Mouse (Mus musculus) left cerebral cortex, postnatal 14 days (tissue): ENCODE data around the gene Dlk1. TPM values are rescaled to one million over a fixed set of nuclear protein-coding genes. Genes with fewer than 3 reads are reported as not detected.
"Not testable (repeated sequence)": the region's sequence is repeated elsewhere in the genome, so short reads cannot be mapped to it uniquely, and the experiment has no call there.

ENCODE experiments used
- DNase-seq, 2 experiments: peaks; one replicate each; pipeline ENCODE4 v3.0.0; 2021 to 2022; ENCODE audit warnings: low spot score in 2 of 2, mixed read lengths in 1 of 2
- intact Hi-C: fragments of 180-260 bp; cut with DNase I; formaldehyde crosslinking; loops from one replicate; pipeline ENCODE4 v1.15.1; 2025
- total RNA-seq, 2 experiments: library from RNA; stranded (reverse); gene quantifications; 2 replicates each; pipeline ENCODE4 v1.2.3; 2021

Dlk1 gene
- total RNA-seq, 2 experiments from 2014 or later, result 1.2 to 5.0 TPM

DNA sequence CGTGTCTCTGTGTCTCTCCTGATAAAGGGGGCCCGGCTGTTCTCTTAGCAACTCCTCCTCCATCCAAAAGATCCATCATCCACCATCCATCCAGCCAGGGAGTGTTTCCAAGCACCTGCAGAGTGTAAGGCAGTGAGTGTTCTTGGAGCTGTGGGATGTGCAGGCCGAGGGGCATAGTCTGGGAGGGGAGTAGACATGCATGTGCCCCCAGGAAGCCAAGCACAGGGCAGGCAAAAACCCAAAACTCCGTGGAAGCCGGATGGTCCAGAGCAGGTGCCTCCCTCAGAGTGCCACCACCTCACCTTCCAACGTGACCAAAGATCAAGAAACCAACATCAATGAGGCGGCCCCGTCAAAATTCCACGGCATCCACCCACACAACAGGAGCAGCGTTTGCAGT lies 10.0 kb downstream of the Dlk1 start:
- DNase-seq, result no peak
- intact Hi-C loops, result no loop called here

DNA sequence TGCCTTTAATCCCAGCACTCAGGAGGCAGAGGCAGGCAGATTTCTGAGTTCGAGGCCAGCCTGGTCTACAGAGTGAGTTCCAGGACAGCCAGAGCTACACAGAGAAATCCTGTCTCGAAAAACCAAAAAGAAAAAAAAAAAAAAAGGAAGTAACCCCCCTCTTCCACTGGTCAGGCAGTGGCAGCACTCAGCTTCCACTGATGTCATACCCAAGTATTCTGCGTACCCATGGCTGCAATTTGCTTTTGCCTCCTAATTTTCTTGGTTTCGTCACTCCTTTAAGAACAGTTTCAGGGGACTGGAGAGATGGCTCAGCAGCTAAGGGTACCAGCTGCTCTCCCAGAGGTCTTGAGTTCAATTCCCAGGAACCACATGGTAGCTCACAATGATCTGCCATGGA lies 14.8 kb downstream of the Dlk1 start:
- DNase-seq, intact Hi-C loops: not testable (repeated sequence)

DNA sequence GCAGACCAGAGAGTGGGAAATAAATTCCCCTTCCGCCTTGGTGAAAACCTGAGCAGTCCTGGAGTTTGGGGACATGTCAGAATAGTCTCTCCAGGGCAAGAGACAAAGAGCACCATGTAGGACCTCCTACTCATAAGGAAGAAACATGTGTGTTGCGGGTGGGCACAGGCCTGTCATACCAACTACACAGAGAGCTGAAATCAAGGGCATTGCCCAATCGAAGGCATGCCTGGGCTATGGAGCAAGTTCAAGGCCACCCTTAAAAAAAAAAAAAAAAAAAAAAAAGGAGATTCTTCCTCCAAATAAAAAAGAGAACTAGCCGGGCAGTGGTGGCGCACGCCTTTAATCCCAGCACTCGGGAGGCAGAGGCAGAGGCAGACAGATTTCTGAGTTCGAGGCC lies 17.2 kb downstream of the Dlk1 start:
- no peak for DNase-seq
- intact Hi-C loops, result no loop called here

DNA sequence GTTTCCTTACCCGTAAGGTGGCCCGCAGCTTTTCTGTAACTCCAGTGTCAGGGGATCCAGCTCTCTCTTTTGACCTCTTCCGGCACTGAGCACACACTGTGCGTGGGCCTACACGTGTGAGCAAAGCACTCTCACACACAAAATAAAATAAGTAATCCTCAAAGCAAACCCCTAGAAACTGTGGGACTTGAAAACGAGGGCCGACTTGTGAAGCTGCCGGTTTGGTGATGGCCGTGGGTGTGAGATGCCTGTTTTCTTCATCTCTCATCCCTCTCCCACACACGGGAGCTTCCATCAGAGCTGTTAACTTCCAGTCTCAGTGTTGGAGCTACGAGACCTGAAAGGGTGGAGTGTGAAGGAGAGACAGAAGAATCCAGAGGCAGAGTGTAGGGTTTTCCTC lies 20.0 kb downstream of the Dlk1 start:
- intact Hi-C loops, result no loop called here
- peak in 1 of 2 experiments; percentile 28 for DNase-seq

DNA sequence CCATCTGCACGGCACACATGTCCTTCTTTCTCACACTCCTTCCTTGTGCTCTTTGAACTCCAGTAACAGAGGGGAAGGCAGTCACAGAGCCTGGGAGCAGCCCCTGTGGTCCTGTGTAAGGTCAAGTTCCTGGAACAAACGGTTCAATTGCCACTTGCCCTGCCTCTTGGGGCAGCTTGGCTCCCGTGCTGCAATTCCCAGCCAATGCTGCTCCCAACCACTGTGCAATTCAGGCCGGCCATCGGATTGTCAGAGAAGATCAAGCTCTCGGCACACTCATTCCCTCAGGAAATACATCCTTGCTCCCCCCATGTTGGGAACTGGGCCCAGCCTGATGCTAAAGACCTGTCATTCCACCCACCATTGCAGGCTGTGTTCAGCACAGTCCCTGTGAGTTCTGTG lies 21.0 kb downstream of the Dlk1 start:
- peak; percentile 39 to 55 for DNase-seq
- intact Hi-C loops, result no loop called here

DNA sequence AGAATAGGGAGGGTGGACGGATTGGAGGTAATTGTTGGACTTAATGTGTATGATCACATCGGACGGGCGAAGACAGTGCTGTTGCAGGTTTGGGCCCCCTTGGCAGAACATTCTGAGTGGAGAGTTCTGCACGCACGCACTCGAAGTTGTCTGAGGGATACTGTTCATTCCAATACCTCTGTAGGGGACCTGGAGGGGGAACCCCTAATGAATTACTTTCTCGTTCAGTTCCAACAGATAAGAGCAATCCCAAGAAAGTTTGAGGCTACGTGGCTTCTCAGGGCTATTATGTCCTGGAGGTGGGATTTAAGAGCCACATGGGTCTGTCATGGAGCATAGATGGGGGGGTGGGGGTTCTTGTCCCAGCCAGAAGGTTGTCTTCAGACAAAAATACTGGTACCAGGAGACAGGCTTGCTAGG lies 21.6 kb downstream of the Dlk1 start:
- DNase-seq, result no peak
- intact Hi-C loops, result no loop called here

DNA sequence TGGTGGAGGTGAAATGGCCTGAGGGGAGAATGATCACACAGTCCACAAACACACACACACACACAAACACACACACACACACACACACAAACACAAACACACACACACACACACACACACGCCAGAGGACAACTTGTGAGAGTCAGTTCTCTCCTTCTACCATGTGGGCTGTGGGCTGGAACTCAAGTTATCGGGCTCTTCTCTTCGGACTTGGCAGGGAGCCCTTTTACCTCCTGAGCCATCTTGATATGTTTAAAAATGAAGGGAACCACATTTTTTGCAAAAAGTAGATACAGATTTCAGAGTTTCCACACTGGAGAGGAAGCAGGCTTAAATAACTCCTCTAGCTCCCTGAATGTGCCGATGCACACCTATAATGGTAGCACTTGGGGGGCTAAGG lies 22.9 kb downstream of the Dlk1 start:
- intact Hi-C loops, result no loop called here
- no peak for DNase-seq

DNA sequence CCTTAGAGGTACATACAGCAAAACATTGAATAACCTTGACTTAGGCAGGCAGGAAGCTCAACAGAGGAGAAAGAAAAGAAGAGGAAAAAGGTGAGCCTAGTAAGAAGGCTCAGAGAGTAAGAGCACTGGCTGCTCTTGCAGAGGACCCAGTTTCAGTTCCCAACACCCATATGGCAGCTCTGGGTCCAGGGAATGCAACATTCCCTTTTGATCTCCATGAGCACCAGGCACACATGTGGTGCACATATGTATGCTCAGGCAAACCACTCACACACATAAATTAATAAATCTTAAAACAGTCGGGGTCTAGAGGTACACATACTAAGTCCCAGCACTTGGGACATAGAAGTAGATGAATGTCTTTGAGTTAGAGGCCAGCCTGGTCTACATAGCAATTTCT lies 33.9 kb downstream of the Dlk1 start:
- intact Hi-C loops, DNase-seq: not testable (repeated sequence)

DNA sequence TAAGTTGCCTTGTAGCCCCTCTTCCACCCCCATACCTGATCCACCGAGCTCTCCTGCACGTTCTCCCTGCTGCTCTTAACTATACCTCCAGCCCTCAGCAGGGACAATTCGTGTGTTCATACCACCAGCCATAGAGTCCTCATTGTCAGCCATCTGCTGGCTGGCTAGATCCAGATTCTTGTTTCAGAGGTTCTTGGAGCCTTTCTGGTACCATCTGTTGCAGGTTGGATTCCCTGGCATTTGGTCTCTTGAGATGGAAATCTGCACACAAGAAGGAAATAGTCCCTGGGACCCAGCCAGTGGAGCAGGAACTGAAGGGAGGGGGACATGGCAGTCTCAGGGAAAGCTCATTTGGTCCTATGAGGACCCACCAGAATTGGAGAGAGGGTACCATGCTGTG lies 39.1 kb downstream of the Dlk1 start:
- intact Hi-C loops, result no loop called here
- DNase-seq, result peak; percentile 43 to 62

DNA sequence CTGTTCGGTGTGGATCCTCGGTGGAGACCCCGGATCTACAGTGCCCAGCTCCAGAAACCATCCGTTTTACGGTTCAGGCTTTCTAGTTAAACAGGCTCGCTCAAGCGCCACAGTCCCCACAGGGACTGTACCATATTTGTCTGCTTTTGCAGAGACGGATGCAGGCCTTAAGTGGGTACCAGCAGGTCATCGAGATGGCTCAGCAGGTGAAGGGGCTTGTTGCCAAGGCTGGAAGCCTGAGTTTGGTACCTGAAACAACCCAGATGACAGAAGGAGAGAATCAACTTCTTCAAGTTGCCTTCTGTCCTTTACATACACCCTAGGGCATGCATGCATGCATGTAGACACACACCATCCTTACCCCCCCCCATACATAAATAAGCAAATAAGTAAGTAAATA lies 40.8 kb downstream of the Dlk1 start:
- intact Hi-C loops, result no loop called here
- no peak for DNase-seq

DNA sequence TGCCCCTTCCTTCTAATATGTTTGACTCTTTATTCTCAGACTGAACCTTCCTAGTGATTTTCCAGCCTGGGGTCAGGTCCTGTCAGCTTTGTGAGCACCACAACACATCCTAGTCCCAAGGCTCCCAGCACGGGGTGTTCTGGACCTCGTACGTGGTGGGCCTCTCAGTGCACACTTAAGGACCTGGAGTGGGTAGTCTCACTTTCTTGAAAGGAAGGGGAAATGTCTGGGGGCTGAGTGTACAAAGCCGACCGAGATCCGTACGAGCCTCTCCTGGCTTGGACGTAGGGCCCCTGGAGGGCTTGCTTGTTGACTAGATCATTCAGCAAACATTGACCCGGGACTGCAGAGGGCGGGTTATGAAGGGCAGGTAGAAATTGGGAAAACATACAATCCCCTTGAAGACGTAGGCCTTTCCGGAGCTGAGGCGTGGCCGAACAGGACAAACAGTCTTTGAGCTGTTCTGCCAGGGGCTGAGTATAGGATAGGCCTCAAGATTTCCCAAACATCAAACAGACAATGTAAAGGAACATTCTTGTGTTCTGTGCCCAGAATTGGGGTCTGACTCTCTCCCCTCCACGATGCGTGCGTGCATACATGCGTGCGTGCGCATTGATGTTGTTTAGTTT lies 42.5 kb downstream of the Dlk1 start:
- intact Hi-C loops, result no loop called here
- DNase-seq, result no peak

DNA sequence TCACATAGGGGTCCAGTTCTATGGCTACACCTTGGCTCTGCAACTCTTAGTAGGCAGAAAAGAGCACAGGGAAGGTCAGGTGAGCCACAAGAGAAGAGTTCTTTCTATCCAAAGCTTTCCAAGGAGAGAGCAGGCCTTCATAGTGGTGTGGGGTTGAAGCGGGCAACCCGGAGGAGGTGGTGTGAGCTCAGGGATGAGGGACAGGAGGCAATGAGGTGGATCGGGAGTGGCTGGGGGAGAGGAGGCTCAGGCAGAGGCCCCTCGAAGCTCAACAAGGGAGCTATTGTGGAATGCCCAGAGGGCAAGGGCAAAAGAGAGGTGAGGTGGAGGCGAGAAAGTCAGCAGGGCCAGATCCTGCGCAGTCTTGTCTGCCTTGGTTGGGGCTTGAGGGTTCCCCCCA lies 43.8 kb downstream of the Dlk1 start:
- DNase-seq, result no peak
- intact Hi-C loops, result no loop called here

DNA sequence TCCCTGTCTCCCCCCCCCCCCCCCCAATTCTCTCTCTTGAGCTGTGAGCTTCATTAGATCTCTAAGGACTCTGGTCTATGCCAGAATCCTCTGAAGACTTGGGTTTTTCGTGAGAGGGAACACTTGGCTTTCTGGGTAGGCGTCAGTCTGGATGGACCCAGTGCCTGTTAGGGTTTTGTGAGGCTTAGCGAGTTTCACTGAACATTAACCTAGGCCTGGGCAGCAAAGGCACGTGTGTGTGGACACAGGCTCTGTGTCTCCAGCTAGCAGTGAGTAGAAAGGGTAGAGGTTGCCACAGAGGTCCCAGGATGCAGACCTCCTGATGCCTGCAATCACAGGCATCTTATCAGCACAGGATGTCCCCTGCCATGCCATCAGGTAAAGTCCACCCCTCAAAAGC lies 48.4 kb downstream of the Dlk1 start:
- intact Hi-C loops, result no loop called here
- DNase-seq, result no peak

DNA sequence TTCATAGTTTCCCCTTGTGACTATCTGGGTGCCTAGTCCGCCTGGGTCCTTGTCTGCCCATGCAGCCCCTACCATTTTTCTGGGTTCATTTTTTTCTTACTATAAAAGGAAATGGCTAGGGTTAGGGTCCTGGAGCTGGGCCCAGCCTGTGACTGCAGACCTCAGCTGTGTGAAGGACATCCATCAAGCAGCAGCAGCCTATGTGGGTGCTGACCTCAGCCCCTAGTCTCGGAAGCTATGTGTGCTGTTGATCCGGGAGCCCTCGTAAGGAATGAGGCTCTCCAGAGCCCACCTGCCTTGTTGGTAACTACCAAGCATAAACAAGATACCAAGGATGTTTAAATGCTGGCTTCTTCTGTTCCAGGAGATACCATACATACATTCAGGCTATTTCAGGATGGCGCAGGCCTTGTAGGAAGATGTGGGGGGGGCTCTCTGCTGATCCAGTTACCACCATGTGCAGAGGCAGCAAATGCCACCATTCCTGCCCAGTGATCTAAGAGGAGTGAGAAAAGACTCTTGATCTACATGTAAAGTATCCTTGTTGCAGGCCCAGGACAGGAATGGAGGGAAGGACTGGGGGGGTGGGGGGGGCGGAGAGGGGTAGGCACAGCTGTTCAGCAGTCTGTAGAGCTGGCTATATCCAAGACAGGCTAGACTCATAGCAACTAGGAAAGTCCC lies 49.9 kb downstream of the Dlk1 start:
- intact Hi-C loops, result no loop called here
- DNase-seq, result no peak

DNA sequence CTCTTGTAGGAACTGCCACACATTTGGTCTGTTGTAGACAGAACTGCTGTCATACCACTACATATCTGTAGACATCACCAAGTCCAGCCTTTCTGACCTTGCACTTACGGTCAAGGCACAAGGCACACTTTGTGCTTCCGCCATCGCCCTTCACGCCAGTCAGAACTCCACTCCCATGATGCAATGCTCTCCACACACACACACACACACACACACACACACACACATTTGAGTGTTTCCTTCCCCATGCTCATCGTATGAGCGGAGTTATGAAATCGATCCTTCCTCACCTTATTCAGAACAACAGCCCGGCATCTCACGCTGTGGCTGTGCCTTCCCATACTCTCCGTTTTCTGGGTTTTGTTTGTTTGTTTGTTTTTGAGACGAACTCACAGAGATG lies 55.1 kb downstream of the Dlk1 start:
- intact Hi-C loops, result no loop called here
- no peak for DNase-seq

DNA sequence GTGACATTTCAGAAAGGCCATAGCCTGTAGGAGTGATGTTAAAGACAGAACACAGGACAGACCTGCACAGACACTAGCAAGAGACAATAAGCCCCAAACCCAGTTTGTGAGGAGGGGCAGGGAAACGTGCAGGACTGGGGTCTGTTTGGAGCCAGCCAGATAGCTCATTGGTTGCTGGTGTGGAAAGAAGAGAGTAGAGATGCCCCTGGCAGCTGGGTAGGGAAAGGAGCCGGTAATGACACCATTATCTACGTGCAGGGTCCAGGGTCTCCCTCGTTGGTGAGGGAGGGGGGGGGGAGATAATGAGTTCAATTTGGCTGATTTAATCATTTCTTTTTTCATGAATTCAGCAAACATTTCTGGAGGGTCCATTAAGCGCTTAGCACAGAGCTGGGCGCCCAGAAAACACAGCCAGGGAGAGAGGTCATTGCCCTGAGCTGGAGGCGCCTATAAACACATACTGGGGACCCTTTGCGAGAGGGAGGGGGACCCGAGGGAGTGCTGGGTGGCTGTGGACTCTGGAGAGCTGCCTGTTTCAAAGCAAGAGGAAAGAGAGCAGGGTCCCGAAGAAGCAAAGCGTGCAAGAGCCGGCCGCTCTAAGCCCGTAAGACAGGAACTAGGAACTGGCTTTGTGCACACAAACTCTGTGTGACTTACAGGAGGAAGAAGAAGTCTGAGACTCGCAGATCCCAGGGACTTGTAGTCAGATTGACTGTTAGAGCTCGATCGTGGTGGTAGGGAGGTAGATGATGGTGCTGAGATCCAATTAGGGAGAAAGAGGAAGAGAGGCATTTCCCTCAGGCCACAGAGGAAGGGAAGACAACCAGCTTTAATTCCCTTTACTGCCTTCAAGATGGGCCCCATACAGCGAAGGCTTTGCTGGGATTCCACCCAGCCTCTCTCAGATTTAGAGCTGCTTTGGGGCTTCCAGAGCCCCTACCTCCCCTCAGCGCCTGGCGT lies 56.2 kb downstream of the Dlk1 start:
- DNase-seq, result no peak
- intact Hi-C loops, result no loop called here

DNA sequence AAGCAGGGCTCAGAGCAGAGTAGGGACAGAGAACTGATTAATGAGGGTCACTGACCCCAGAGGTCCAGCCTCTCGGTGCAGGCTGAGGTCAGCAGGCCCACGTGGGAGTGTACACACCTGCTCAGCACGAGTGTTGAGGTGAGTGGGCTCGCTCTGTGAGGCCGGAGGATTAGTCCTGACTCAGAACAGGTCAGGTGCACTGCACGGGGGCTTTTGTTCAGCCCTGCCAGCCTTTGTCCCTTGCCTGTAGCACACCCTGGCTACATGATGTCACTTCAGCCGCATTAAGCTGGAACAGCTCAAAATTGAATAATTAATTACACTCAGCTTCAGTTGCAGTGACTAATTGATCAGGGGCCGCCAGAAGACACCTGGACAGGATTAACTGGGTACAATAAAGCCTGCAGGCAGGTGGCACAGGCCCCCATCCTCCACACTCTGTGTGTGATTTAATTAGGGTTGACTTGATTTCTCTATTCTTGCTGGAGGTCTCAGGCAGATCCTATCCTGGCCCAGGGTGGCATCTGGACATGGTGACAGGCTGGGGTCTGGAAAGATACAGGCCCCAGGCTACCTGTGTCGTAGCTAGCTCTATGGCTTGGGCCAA lies 57.0 kb downstream of the Dlk1 start:
- intact Hi-C loops, result no loop called here
- DNase-seq, result no peak

DNA sequence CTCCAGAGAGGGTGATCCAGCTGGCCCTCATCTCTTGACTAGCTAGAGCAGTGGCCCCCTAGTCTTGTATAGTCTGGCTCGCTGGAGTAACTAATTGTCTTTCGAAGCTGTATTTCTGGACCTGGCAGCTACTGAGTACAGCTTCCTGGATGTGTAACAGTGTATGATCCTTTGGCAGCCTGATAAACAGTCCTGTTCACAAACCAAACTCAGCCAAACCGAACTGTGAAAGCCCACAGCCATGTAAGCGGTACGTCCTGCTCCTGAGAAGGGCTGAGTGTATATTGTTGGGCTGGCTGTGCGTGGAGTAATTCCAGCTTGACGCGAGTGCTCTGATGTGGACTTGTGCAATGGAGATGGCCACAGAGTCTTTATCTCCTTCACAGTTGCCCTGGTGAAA lies 57.6 kb downstream of the Dlk1 start:
- no peak for DNase-seq
- intact Hi-C loops, result no loop called here

DNA sequence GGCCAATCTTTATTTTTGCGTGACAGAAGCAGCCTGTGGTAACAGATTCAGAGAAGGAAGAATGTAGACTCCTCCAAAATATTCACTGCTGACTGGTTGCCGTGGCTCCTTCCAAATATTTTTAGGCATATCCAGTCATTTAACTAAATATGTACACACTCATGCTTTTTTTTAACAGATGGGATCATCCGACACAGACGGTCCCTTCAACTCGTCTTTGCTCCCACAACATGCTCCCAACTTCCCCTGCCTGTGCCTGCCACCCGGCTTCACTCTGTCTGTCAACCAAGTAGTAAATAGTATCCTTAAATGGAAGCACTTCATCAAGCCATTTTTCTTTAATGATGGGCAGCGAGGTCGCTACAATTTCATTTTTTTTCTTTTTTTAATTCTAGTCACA lies 58.8 kb downstream of the Dlk1 start:
- DNase-seq, result peak; percentile 16 to 48
- intact Hi-C loops, result no loop called here
